Mouse (Mus musculus): Measurements from ENCODE around the gene Cyp1b1. TPM values are rescaled to one million over a fixed set of nuclear protein-coding genes. Genes with fewer than 3 reads are reported as not detected.

The Cyp1b1 gene
- polyA plus RNA-seq, 1 experiment from 2014 or later, result 1.9 TPM

- no peak for TF ChIP-seq CTCF (IDR thresholded peaks at IDR 0.05; ENCODE audit: low read depth)
- no peaks in the 10 kb centered on the region for H3K4me1 ChIP-seq (ENCODE audit: insufficient read depth)
- no peaks in the 10 kb centered on the region for H3K27me3 ChIP-seq (ENCODE audit: insufficient read depth, low read length)
- H3K4me3 ChIP-seq (ENCODE audit: low read depth, low read length), result no peak overlapping the region
- H3K36me3 ChIP-seq (ENCODE audit: insufficient read depth), result no peaks in the 10 kb centered on the region
- H3K9me3 ChIP-seq (ENCODE audit: low read depth, low read length), result no peaks in the 10 kb centered on the region
- H3K9ac ChIP-seq, result no peak overlapping the region
- no peak overlapping the region for H3K4me2 ChIP-seq
- no peak for DNase-seq
- no peak overlapping the region for H3K27ac ChIP-seq (ENCODE audit: low read depth)
- ATAC-seq (ENCODE audit: insufficient read depth), result no peak
- 80% methylated on average over 2 of the region's 2 CpGs for WGBS
Observed at GRCm38 (mm10) chr17:79664106-79664417, 50.8 kb downstream of the Cyp1b1 start.

GRCm38 (mm10) chr17:79663393-79664105 lies 51.3 kb downstream of the Cyp1b1 start:
- Histone ChIP-seq H3K27ac (ENCODE audit: low read depth) (no peak overlapping the region), H3K4me3 (ENCODE audit: low read depth, low read length) (no peak overlapping the region), H3K27me3 (ENCODE audit: insufficient read depth, low read length) (no peaks in the 10 kb centered on the region), H3K4me1 (ENCODE audit: insufficient read depth) (no peaks in the 10 kb centered on the region), H3K4me2 (no peak overlapping the region), H3K9ac (no peak overlapping the region), H3K9me3 (ENCODE audit: low read depth, low read length) (no peaks in the 10 kb centered on the region), H3K36me3 (ENCODE audit: insufficient read depth) (no peaks in the 10 kb centered on the region)
- DNase-seq, result peak; percentile 91
- no peak for ATAC-seq (ENCODE audit: insufficient read depth)
- WGBS, result 13% methylated on average over 3 of the region's 3 CpGs
- TF ChIP-seq CTCF (IDR thresholded peaks at IDR 0.05; ENCODE audit: low read depth), result peak; percentile 80

GRCm38 (mm10) chr17:79661848-79662247 lies 53.0 kb downstream of the Cyp1b1 start:
- no peak for TF ChIP-seq CTCF (IDR thresholded peaks at IDR 0.05; ENCODE audit: low read depth)
- no peak overlapping the region for H3K27ac ChIP-seq (ENCODE audit: low read depth)
- H3K9ac ChIP-seq, result no peak overlapping the region
- H3K9me3 ChIP-seq (ENCODE audit: low read depth, low read length), result no peaks in the 10 kb centered on the region
- H3K4me1 ChIP-seq (ENCODE audit: insufficient read depth), result no peaks in the 10 kb centered on the region
- H3K27me3 ChIP-seq (ENCODE audit: insufficient read depth, low read length), result no peaks in the 10 kb centered on the region
- WGBS, result 70% methylated on average over 9 of the region's 9 CpGs
- no peak overlapping the region for H3K4me3 ChIP-seq (ENCODE audit: low read depth, low read length)
- no peak overlapping the region for H3K4me2 ChIP-seq
- DNase-seq (no peak), ATAC-seq (ENCODE audit: insufficient read depth) (no peak)
- no peaks in the 10 kb centered on the region for H3K36me3 ChIP-seq (ENCODE audit: insufficient read depth)

GRCm38 (mm10) chr17:79661387-79661786 lies 53.5 kb downstream of the Cyp1b1 start:
- H3K27ac ChIP-seq (ENCODE audit: low read depth), result no peak overlapping the region

GRCm38 (mm10) chr17:79658863-79659262 lies 56.0 kb downstream of the Cyp1b1 start:
- H3K9me3 ChIP-seq (ENCODE audit: low read depth, low read length), result no peaks in the 10 kb centered on the region
- H3K9ac ChIP-seq, result no peak overlapping the region
- no peaks in the 10 kb centered on the region for H3K36me3 ChIP-seq (ENCODE audit: insufficient read depth)
- H3K27me3 ChIP-seq (ENCODE audit: insufficient read depth, low read length), result no peaks in the 10 kb centered on the region
- WGBS, result 62% methylated on average over 8 of the region's 8 CpGs
- ATAC-seq (ENCODE audit: insufficient read depth) (no peak), DNase-seq (no peak)
- no peak for TF ChIP-seq CTCF (IDR thresholded peaks at IDR 0.05; ENCODE audit: low read depth)
- no peak overlapping the region for H3K4me2 ChIP-seq
- H3K27ac ChIP-seq (ENCODE audit: low read depth), result no peak overlapping the region
- H3K4me1 ChIP-seq (ENCODE audit: insufficient read depth), result no peaks in the 10 kb centered on the region
- no peak overlapping the region for H3K4me3 ChIP-seq (ENCODE audit: low read depth, low read length)

More at GRCm38 (mm10) chr17:79661387-79661786, 53.5 kb downstream of the Cyp1b1 start:
- no peaks in the 10 kb centered on the region for H3K27me3 ChIP-seq (ENCODE audit: insufficient read depth, low read length)
- no peaks in the 10 kb centered on the region for H3K36me3 ChIP-seq (ENCODE audit: insufficient read depth)
- ATAC-seq (ENCODE audit: insufficient read depth), result no peak
- no peak overlapping the region for H3K9ac ChIP-seq
- TF ChIP-seq CTCF (IDR thresholded peaks at IDR 0.05; ENCODE audit: low read depth), result peak; percentile 81
- no peak overlapping the region for H3K4me3 ChIP-seq (ENCODE audit: low read depth, low read length)
- H3K4me1 ChIP-seq (ENCODE audit: insufficient read depth), result no peaks in the 10 kb centered on the region
- 28% methylated on average over 7 of the region's 7 CpGs for WGBS
- H3K9me3 ChIP-seq (ENCODE audit: low read depth, low read length), result no peaks in the 10 kb centered on the region
- no peak overlapping the region for H3K4me2 ChIP-seq
- peak; percentile 93 for DNase-seq

GRCm38 (mm10) chr17:79658452-79658851 lies 56.4 kb downstream of the Cyp1b1 start:
- Histone ChIP-seq H3K27me3 (ENCODE audit: insufficient read depth, low read length) (no peaks in the 10 kb centered on the region), H3K27ac (ENCODE audit: low read depth) (no peak overlapping the region), H3K4me3 (ENCODE audit: low read depth, low read length) (no peak overlapping the region), H3K36me3 (ENCODE audit: insufficient read depth) (no peaks in the 10 kb centered on the region), H3K9me3 (ENCODE audit: low read depth, low read length) (no peaks in the 10 kb centered on the region), H3K9ac (no peak overlapping the region), H3K4me2 (no peak overlapping the region), H3K4me1 (ENCODE audit: insufficient read depth) (no peaks in the 10 kb centered on the region)
- WGBS, result 46% methylated on average over 3 of the region's 3 CpGs
- DNase-seq (no peak), ATAC-seq (ENCODE audit: insufficient read depth) (no peak)
- TF ChIP-seq CTCF (IDR thresholded peaks at IDR 0.05; ENCODE audit: low read depth), result no peak

GRCm38 (mm10) chr17:79657785-79658184 lies 57.1 kb downstream of the Cyp1b1 start:
- Histone ChIP-seq H3K4me2 (no peak overlapping the region), H3K9ac (no peak overlapping the region), H3K9me3 (ENCODE audit: low read depth, low read length) (no peaks in the 10 kb centered on the region), H3K4me3 (ENCODE audit: low read depth, low read length) (no peak overlapping the region), H3K4me1 (ENCODE audit: insufficient read depth) (no peaks in the 10 kb centered on the region), H3K36me3 (ENCODE audit: insufficient read depth) (no peaks in the 10 kb centered on the region), H3K27ac (ENCODE audit: low read depth) (no peak overlapping the region), H3K27me3 (ENCODE audit: insufficient read depth, low read length) (no peaks in the 10 kb centered on the region)
- TF ChIP-seq CTCF (IDR thresholded peaks at IDR 0.05; ENCODE audit: low read depth), result no peak
- WGBS, result 41% methylated on average over 9 of the region's 9 CpGs
- ATAC-seq (ENCODE audit: insufficient read depth) (peak; percentile 52; the same call in 1 of the 2 replicates), DNase-seq (peak; percentile 54)
